Mouse (Mus musculus) midbrain, embryonic 16.5 days (tissue): ENCODE data around the gene Slc25a13. TPM values are rescaled to one million over a fixed set of nuclear protein-coding genes. Genes with fewer than 3 reads are reported as not detected.

Source experiments
- ATAC-seq: fragments of 200-750 bp; cut with Nextera tagmentation; 2 replicates; pipeline ENCODE4 v1.8.0; 2017; ENCODE audit warnings: moderate TSS enrichment
- H3K27ac ChIP-seq: fragments of 300-500 bp; sonication (generic); 2 replicates; pipeline ENCODE4 v1.5.1; 2014; ENCODE audit warnings: mild to moderate bottlenecking, low read length, mixed read lengths
- H3K27me3 ChIP-seq: fragments of 300-500 bp; sonication (generic); 2 replicates; pipeline ENCODE4 v1.6.1; 2014; ENCODE audit warnings: low read depth, low read length, mixed read lengths; ENCODE audit not compliant: control insufficient read depth, insufficient read depth
- H3K36me3 ChIP-seq: fragments of 300-500 bp; sonication (generic); 2 replicates; pipeline ENCODE4 v1.6.1; 2014; ENCODE audit warnings: mild to moderate bottlenecking, low read length, moderate library complexity, mixed read lengths; ENCODE audit not compliant: control insufficient read depth, insufficient read depth
- H3K4me1 ChIP-seq: fragments of 300-500 bp; sonication (generic); 2 replicates; pipeline ENCODE4 v1.6.1; 2014; ENCODE audit warnings: mild to moderate bottlenecking, low read length, mixed read lengths; ENCODE audit not compliant: control insufficient read depth, insufficient read depth
- H3K4me2 ChIP-seq: fragments of 300-500 bp; sonication (generic); 2 replicates; pipeline ENCODE4 v1.6.1; 2014; ENCODE audit warnings: mild to moderate bottlenecking, low read length, mixed read lengths
- H3K4me3 ChIP-seq: fragments of 300-500 bp; sonication (generic); 2 replicates; pipeline ENCODE4 v1.5.1; 2014; ENCODE audit warnings: low read depth, mild to moderate bottlenecking, low read length, moderate library complexity, mixed read lengths
- H3K9ac ChIP-seq: fragments of 300-500 bp; sonication (generic); 2 replicates; pipeline ENCODE4 v1.6.1; 2014; ENCODE audit warnings: low read depth, low read length, mixed read lengths
- H3K9me3 ChIP-seq: fragments of 300-500 bp; sonication (generic); replicated peaks from 2 replicates; pipeline ENCODE4 v1.6.1; 2014; ENCODE audit warnings: mild to moderate bottlenecking, low read length, mixed read lengths; ENCODE audit not compliant: control insufficient read depth, poor library complexity, severe bottlenecking
- WGBS: fragments of 180-500 bp; shearing (Covaris S2); extraction: QIAGEN DNeasy Blood & Tissue Kit; methylation state at CpG from one replicate; pipeline ENCODE4 v1.1.7; 2014; 5-methylcytosine and 5-hydroxymethylcytosine counted together
- polyA plus RNA-seq: library from polyadenylated mRNA; unstranded; fragments of >200 nt; fragmentation: Nextera tagmentation; extraction: Ambion mirVana; gene quantifications from 2 replicates; pipeline ENCODE4 v1.2.1, GENCODE M21; 2015

Gene Slc25a13
- polyA plus RNA-seq, 1 experiment from 2014 or later: 3.8 TPM

DNA sequence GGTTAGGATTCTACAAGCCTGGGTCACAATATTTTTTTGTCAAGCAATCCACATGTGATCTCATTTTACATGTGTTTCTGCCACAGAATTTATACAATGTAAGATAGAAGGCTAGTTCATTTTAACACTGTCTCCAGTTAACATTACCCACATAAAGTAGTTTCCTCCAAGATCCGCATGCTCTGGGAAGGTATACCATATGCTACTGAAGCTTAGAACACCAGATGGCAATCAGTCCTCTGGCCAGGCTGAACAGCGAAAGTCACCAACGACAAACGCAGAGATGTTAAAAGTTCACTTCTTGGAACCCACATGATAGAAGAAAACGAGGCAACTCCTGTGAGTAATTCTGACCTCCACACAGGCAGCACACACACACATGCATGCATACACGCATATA lies 225.7 kb downstream of the Slc25a13 start:
- WGBS: 66% methylated on average over 6 of the region's 6 CpGs
- Histone ChIP-seq H3K4me1 (peaks cover 16% of the 10 kb centered on the region), H3K27me3 (no peaks in the 10 kb centered on the region; the same call in 1 of the 2 replicates), H3K9me3 (no peaks in the 10 kb centered on the region), H3K36me3 (no peaks in the 10 kb centered on the region), H3K9ac (no peak overlapping the region), H3K27ac (no peak overlapping the region), H3K4me2 (no peak overlapping the region; the same call in 1 of the 2 replicates), H3K4me3 (no peak overlapping the region)
- ATAC-seq: no peak
